Mouse (Mus musculus): ENCODE data around the gene Gpr132.

DNA sequence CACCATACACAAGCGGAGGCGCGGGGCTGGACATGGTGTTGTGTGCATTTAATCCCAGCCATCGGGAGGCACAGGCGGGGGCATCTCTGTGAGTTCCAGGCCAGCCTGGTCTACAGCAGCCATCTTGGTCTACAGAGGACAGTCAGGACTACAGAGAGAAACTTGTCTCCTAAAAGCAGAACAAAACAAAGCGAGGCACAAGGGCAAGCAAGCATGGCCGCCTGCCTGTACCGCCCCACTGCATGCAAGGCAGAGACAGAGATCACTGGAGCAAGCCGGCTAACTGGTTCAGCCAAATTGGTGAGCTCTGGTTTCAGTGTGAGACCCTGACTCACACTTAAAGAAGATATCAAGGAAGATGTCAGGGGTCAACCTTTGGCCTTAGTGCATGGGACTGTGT lies 17.7 kb downstream of the Gpr132 start:
- TF ChIP-seq CTCF (IDR thresholded peaks at IDR 0.05; ENCODE audit: extremely low read depth, insufficient read depth, insufficient read length, insufficient replicate concordance) (no peak), POLR2A (IDR thresholded peaks at IDR 0.05; ENCODE audit: low read depth, low read length) (no peak)

Measured in spleen, adult 2 months (tissue).